Mouse (Mus musculus) lung, postnatal 0 days (tissue): ENCODE data around the gene H1foo. TPM values are rescaled to one million over a fixed set of nuclear protein-coding genes. Genes with fewer than 3 reads are reported as not detected.

Experiments
- ATAC-seq: fragments of 200-750 bp; cut with Nextera tagmentation; 2 replicates; pipeline ENCODE4 v1.8.0; 2017; ENCODE audit warnings: moderate library complexity
- DNase-seq: peaks from one replicate; pipeline ENCODE4 v3.0.0-alpha.2; 2016; ENCODE audit warnings: low spot score
- H3K27ac ChIP-seq: fragments of 300-500 bp; sonication (generic); 2 replicates; pipeline ENCODE4 v1.5.1; 2014; ENCODE audit warnings: antibody characterized with exemption, mild to moderate bottlenecking, low read length, mixed read lengths
- H3K27me3 ChIP-seq: fragments of 300-500 bp; sonication (generic); replicated peaks from 2 replicates; pipeline ENCODE4 v1.6.1; 2014; ENCODE audit warnings: low read length, mixed read lengths; ENCODE audit not compliant: insufficient read depth
- H3K36me3 ChIP-seq: fragments of 300-500 bp; sonication (generic); 2 replicates; pipeline ENCODE4 v1.6.1; 2014; ENCODE audit warnings: low read length, mixed read lengths; ENCODE audit not compliant: insufficient read depth
- H3K4me1 ChIP-seq: fragments of 300-500 bp; sonication (generic); 2 replicates; pipeline ENCODE4 v1.6.1; 2014; ENCODE audit warnings: antibody characterized with exemption, low read depth, low read length, mixed read lengths; ENCODE audit not compliant: insufficient read depth
- H3K4me2 ChIP-seq: fragments of 300-500 bp; sonication (generic); replicated peaks from 2 replicates; pipeline ENCODE4 v1.6.1; 2014; ENCODE audit warnings: low read depth, mild to moderate bottlenecking, low read length, moderate library complexity, mixed read lengths
- H3K4me3 ChIP-seq: fragments of 300-500 bp; sonication (generic); 2 replicates; pipeline ENCODE4 v1.5.1; 2014; ENCODE audit warnings: low read depth, low read length
- H3K9ac ChIP-seq: fragments of 300-500 bp; sonication (generic); replicated peaks from 2 replicates; pipeline ENCODE4 v1.6.1; 2014; ENCODE audit warnings: low read depth, mild to moderate bottlenecking
- H3K9me3 ChIP-seq: fragments of 300-500 bp; sonication (generic); 2 replicates; pipeline ENCODE4 v1.6.1; 2016; ENCODE audit warnings: low read length, mixed read lengths
- CTCF ChIP-seq: IDR thresholded peaks from 2 replicates; pipeline ENCODE4 v1.5.1; 2016; ENCODE audit warnings: antibody characterized with exemption, mild to moderate bottlenecking
- EP300 ChIP-seq: IDR thresholded peaks from 2 replicates; pipeline ENCODE4 v1.6.1; 2016; ENCODE audit warnings: antibody characterized with exemption, mild to moderate bottlenecking, control low read depth
- WGBS: fragments of 180-500 bp; shearing (Covaris S2); extraction: QIAGEN DNeasy Blood & Tissue Kit; methylation state at CpG from one replicate; pipeline ENCODE4 v1.1.7; 2014; 5-methylcytosine and 5-hydroxymethylcytosine counted together
- polyA plus RNA-seq: library from polyadenylated mRNA; unstranded; fragments of >200 nt; fragmentation: Nextera tagmentation; extraction: Ambion mirVana; gene quantifications from 2 replicates; pipeline ENCODE4 v1.2.1, GENCODE M21; 2015

Gene H1foo
- polyA plus RNA-seq, 1 experiment from 2014 or later = not detected

DNA sequence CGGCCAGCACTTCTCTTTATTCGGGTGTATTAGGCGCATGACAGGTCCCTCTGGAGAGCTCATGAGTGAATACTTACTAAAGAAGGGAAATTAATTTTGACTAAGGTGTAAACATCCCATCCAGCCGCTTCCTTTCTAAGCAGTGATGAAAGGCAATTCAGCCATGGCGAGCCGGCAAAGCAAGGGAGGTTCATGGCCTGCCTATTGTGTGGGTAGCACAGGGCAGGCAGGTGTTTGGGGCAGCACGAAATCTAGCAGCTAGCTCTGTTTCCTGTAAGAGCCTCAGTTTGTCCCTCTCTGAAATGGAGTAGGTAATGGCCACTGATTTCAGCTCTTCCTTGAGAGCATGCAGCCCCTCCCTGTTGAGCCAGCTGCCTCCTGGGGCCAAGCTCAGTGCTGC, 39.8 kb downstream of the H1foo start:
- Histone ChIP-seq H3K27me3 (no peaks in the 10 kb centered on the region), H3K4me1 (peaks cover 22% of the 10 kb centered on the region), H3K4me3 (no peak overlapping the region), H3K4me2 (peak overlapping the region; percentile 8; the same call in 1 of the 2 replicates), H3K27ac (no peak overlapping the region), H3K9me3 (no peaks in the 10 kb centered on the region), H3K36me3 (peaks cover 8% of the 10 kb centered on the region; the same call in 1 of the 2 replicates), H3K9ac (no peak overlapping the region)
- 58% methylated on average over 7 of the region's 7 CpGs for WGBS
- ATAC-seq (no peak), DNase-seq (no peak)
- TF ChIP-seq CTCF = no peak

DNA sequence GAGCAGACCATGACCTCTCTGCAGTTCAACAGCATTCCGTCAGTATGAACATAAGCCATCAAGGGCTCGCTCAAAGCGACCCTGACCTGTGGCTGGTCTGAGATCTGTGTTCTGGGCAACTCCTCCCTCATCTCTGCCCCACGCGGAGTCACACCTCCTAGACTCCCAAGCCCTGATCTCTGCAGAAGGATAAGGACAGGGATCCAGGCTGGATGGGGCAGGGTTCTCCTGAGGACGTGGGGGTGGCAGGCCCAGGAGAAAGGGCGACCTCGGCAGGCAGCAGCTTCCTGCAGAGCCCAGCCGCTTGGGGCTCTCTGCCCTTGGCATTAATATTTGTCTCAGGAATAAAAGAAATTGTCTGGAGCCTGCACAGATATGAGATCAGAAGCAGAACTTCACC, 40.9 kb downstream of the H1foo start:
- H3K9me3 ChIP-seq = no peaks in the 10 kb centered on the region
- no peak for TF ChIP-seq EP300
- TF ChIP-seq CTCF = no peak

DNA sequence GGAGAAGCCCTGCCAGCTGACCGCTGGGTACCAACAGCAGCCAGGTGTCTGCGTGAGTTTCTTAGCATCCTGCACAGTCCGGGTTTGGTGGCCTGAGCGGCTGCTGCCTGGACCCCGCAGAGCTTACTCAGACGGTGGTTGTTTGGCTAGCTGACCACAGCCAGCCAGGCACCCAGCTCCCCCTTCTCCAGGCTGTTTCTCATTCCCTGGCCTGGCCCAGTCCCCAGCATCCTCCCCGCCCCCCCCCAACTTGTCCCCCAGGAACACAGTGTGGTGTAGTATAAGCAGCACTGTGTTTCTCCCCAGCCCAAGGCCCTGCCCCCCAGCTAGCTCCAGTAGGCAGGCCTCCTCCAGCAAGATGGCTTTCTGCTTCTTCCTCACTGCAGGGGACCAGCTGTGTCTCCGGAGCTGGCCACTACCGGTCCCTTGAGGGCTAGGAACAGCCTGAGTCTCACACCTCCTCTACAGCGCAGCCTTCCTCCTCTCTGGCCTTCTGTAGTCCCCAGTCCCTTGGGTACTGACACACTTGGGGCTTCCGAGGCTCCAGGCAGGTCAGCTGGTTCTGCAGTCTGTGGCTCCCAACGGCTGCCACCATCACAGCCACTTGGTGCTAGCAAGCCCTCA, 41.8 kb downstream of the H1foo start:
- Histone ChIP-seq H3K27ac (no peak overlapping the region), H3K4me1 (peaks cover 22% of the 10 kb centered on the region), H3K4me3 (no peak overlapping the region), H3K27me3 (no peaks in the 10 kb centered on the region), H3K9me3 (no peaks in the 10 kb centered on the region), H3K4me2 (0 out of 2 replicates have a peak overlapping the region, but pooled peaks have one; percentile 11), H3K9ac (no peak overlapping the region), H3K36me3 (no peaks in the 10 kb centered on the region)
- 41% methylated on average over 12 of the region's 12 CpGs for WGBS
- TF ChIP-seq EP300 = no peak
- no peak for ATAC-seq
- no peak for DNase-seq

More for the DNA sequence above, 40.9 kb downstream of the H1foo start:
- Histone ChIP-seq H3K27ac (no peak overlapping the region; the same call in 1 of the 2 replicates), H3K4me1 (peaks cover 22% of the 10 kb centered on the region), H3K9ac (no peak overlapping the region), H3K36me3 (no peaks in the 10 kb centered on the region), H3K4me2 (no peak overlapping the region; the same call in 1 of the 2 replicates), H3K4me3 (no peak overlapping the region), H3K27me3 (no peaks in the 10 kb centered on the region)
- DNase-seq (no peak), ATAC-seq (no peak)
- 32% methylated on average over 9 of the region's 9 CpGs for WGBS

DNA sequence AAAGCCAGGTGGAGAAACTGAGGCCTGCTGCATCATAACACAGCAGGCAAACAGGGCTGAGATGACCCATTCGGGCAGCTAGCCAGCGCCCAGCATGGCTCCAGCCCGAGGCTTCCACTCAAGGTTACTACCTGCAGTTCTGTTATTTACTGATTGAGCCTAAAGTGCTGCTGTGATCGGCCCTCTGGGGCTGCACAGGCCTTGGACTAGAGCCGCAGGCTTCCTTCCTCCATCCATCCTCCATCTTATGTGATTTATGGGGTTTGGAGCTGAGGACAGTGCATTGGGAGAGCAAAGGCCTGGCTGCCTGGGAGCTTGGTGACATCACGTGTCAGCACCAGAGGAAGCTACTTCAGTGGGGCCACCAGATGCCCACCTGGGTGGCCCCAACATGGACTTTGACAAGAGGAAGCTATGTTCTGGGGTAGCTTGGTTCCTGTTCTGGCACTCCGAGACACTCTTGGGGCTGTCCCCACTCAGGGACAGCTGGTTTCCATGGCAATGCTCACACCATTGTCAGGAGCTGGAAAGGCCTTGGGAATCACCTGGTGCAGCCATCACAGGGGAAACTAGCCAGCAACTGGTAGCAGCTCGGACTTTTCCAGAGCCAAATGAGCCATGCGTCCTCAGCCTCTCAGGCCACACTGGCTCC, 42.5 kb downstream of the H1foo start:
- Histone ChIP-seq H3K4me1 (peaks cover 22% of the 10 kb centered on the region), H3K27ac (no peak overlapping the region), H3K36me3 (no peaks in the 10 kb centered on the region), H3K27me3 (no peaks in the 10 kb centered on the region), H3K9me3 (no peaks in the 10 kb centered on the region), H3K9ac (no peak overlapping the region), H3K4me2 (no peak overlapping the region), H3K4me3 (no peak overlapping the region)
- DNase-seq = no peak
- 35% methylated on average over 9 of the region's 9 CpGs for WGBS
- no peak for ATAC-seq
- TF ChIP-seq CTCF = no peak
- no peak for TF ChIP-seq EP300

DNA sequence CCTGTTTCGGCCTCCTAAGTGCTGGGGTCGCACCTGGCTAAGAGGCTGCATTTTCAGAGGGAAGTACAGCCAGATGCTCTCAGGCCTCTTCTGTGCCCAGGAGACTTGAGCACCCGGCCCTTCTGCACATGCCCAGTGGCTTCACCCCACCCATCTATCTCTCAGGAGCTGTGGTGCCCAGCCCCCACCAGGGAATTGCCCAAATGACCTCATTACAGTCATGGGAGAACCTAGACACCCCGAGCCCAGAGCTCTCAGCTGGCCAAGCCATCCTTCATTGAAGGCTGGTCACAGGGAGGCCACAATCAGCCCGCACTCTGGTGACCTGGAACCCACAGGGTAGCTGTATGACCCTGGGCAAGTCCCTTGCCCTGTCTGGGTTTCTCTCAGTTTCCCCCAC, 44.3 kb downstream of the H1foo start:
- Histone ChIP-seq H3K9ac (no peak overlapping the region), H3K4me3 (no peak overlapping the region), H3K36me3 (no peaks in the 10 kb centered on the region), H3K27me3 (no peaks in the 10 kb centered on the region), H3K4me2 (peak overlapping the region; percentile 74; the same call in 1 of the 2 replicates), H3K27ac (no peak overlapping the region), H3K9me3 (no peaks in the 10 kb centered on the region), H3K4me1 (peaks cover 19% of the 10 kb centered on the region)
- no peak for DNase-seq
- no peak for TF ChIP-seq EP300
- no peak for TF ChIP-seq CTCF
- WGBS = 69% methylated on average over 5 of the region's 5 CpGs
- ATAC-seq = no peak

DNA sequence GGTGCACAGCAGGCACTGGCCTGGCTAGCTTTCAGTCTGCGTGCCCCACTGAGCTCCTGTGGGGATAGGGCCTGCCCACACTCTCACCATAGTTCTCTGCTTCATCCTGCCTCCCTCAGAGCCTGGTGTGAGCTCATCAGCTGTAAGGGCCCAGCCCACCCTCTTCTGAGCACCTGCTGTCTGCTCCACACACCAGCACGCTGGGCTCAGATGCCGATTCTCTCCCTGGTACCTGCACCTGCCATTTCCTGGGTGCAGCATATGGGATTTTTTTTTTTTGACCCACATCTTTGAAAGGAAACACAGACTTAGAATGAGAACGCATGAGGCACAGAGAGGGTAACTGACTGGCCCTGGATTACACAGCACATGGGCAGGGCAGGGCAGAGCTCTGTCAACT, 44.9 kb downstream of the H1foo start:
- H3K9ac ChIP-seq = no peak overlapping the region
- DNase-seq (no peak), ATAC-seq (no peak)
- no peak overlapping the region for H3K4me3 ChIP-seq
- 67% methylated on average over 4 of the region's 4 CpGs for WGBS
- H3K36me3 ChIP-seq = no peaks in the 10 kb centered on the region
- no peak for TF ChIP-seq EP300
- TF ChIP-seq CTCF = no peak
- H3K4me1 ChIP-seq = peaks cover 18% of the 10 kb centered on the region
- no peak overlapping the region for H3K27ac ChIP-seq
- H3K4me2 ChIP-seq = peak overlapping the region; percentile 74
- H3K9me3 ChIP-seq = no peaks in the 10 kb centered on the region
- no peaks in the 10 kb centered on the region for H3K27me3 ChIP-seq
